Mouse (Mus musculus) forebrain, embryonic 10.5 days (tissue): ENCODE results near the gene Ipmk. TPM values are rescaled to one million over a fixed set of nuclear protein-coding genes. Genes with fewer than 3 reads are reported as not detected.
"Not testable (repeated sequence)": the region's sequence is repeated elsewhere in the genome, so short reads cannot be mapped to it uniquely, and the experiment has no call there.

Experiments used
- DNase-seq: peaks from one replicate; pipeline ENCODE4 v3.0.0-alpha.2; 2017; ENCODE audit warnings: low spot score; ENCODE audit errors: extremely low spot score
- H3K27ac ChIP-seq: fragments of 300-500 bp; sonication (generic); 2 replicates; pipeline ENCODE4 v1.5.1; 2016; ENCODE audit warnings: mild to moderate bottlenecking
- H3K27me3 ChIP-seq: fragments of 300-500 bp; sonication (generic); 2 replicates; pipeline ENCODE4 v1.6.1; 2016; ENCODE audit warnings: mild to moderate bottlenecking; ENCODE audit not compliant: poor library complexity, severe bottlenecking
- H3K36me3 ChIP-seq: fragments of 300-500 bp; sonication (generic); replicated peaks from 2 replicates; pipeline ENCODE4 v1.6.1; 2016; ENCODE audit warnings: mild to moderate bottlenecking, moderate library complexity
- H3K4me1 ChIP-seq: fragments of 300-500 bp; sonication (generic); 2 replicates; pipeline ENCODE4 v1.6.1; 2016
- H3K4me3 ChIP-seq: fragments of 300-500 bp; sonication (generic); 2 replicates; pipeline ENCODE4 v1.5.1; 2016; ENCODE audit warnings: mild to moderate bottlenecking, moderate library complexity
- H3K9me3 ChIP-seq: fragments of 300-500 bp; sonication (generic); 2 replicates; pipeline ENCODE4 v1.6.1; 2016; ENCODE audit warnings: mild to moderate bottlenecking, moderate library complexity
- WGBS: fragments of 180-500 bp; shearing (Covaris S2); methylation state at CpG from one replicate; pipeline ENCODE4 v1.1.7; 2016; 5-methylcytosine and 5-hydroxymethylcytosine counted together
- polyA plus RNA-seq: library from polyadenylated mRNA; unstranded; fragments of >200 nt; fragmentation: Nextera tagmentation; extraction: Ambion mirVana; gene quantifications from 2 replicates; pipeline ENCODE4 v1.2.1, GENCODE M21; 2016

Gene Ipmk
- polyA plus RNA-seq, 1 experiment from 2014 or later: 21.1 TPM

DNA sequence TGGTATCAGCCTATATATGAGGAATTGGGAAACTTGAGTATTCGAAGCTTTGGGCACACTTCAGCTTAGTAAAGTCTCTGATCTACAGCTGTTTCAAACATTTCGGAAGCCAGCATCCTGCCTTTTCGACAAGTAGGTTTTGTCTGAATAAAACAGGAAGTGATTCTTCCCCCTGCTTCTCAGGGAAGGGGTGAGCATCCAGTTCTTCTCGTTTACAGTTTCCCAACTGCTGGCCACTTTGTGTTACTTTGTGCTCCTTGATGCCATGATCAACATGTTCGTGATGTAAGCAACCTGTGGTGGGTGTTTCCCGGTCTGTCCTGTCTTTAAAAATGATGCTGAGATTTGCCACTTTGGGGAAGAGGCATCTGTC is 36.0 kb downstream of the Ipmk start:
- not testable (repeated sequence) for H3K4me3 ChIP-seq, H3K4me1 ChIP-seq, H3K27ac ChIP-seq, H3K9me3 ChIP-seq, DNase-seq, H3K27me3 ChIP-seq
- 90% methylated on average over 6 of the region's 6 CpGs for WGBS
- H3K36me3 ChIP-seq: peaks cover 42% of the 10 kb centered on the region

GRCm38 (mm10) chr10:71384159-71385044 is 36.8 kb downstream of the Ipmk start:
- Histone ChIP-seq H3K9me3 (no peaks in the 10 kb centered on the region), H3K36me3 (peaks cover 33% of the 10 kb centered on the region), H3K27ac (no peak overlapping the region), H3K4me3 (no peak overlapping the region), H3K27me3 (no peaks in the 10 kb centered on the region), H3K4me1 (peaks cover 5% of the 10 kb centered on the region)
- no peak for DNase-seq
- 81% methylated on average over 19 of the region's 19 CpGs for WGBS

DNA sequence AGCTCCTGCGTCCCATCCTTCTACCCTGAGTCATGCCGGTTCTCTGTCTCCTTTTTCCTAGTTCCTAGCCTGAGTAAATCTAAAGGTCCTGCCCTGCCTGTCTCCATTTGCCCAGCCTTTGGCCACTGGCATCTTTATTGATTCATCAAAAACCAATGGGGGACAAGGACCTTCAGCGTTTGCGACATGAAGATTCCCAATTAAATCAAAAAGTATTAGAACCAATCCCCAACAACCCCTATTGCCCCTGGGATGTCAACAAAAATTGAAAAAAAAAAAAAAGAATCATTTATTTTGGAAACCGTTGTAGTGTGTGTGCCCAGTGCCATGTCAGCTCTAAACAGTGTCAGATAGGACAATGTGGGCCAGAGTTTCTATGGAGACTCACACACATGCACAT is 41.7 kb downstream of the Ipmk start:
- Histone ChIP-seq H3K4me3 (no peak overlapping the region), H3K9me3 (no peaks in the 10 kb centered on the region; the same call in 1 of the 2 replicates), H3K4me1 (peaks cover 3% of the 10 kb centered on the region), H3K27me3 (no peaks in the 10 kb centered on the region), H3K36me3 (0 out of 2 replicates have a peak, but pooled peaks cover 5% of the 10 kb centered on the region), H3K27ac (no peak overlapping the region)
- WGBS: 91% methylated on average over 5 of the region's 5 CpGs
- no peak for DNase-seq

GRCm38 (mm10) chr10:71398383-71399145 is 51.0 kb downstream of the Ipmk start:
- Histone ChIP-seq H3K36me3 (no peaks in the 10 kb centered on the region), H3K4me1 (no peaks in the 10 kb centered on the region), H3K27ac (no peak overlapping the region), H3K4me3 (no peak overlapping the region), H3K27me3 (no peaks in the 10 kb centered on the region), H3K9me3 (no peaks in the 10 kb centered on the region; the same call in 1 of the 2 replicates)
- 87% methylated on average over 10 of the region's 10 CpGs for WGBS
- no peak for DNase-seq

DNA sequence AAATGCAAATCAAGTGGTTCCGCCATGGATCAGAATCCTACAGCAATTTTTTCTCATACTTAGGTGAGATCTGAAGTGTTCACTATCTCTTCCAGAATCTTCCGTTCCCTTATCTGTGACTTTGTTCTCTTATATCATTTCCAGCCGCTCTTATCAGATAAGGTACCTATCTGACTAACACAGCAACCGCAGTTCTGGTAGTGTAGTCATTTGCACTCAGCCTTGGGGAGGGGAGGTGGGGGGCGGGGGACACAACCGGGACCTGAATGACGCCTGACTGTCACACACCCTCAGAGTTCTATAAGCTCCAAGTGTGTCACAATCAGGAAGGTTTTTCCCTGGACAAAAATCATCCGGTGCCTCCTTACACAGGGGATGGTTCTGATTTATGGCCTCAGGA is 51.8 kb downstream of the Ipmk start:
- no peak for DNase-seq
- Histone ChIP-seq H3K27me3 (no peaks in the 10 kb centered on the region), H3K4me3 (no peak overlapping the region), H3K4me1 (no peaks in the 10 kb centered on the region), H3K27ac (no peak overlapping the region), H3K36me3 (no peaks in the 10 kb centered on the region), H3K9me3 (no peaks in the 10 kb centered on the region)
- WGBS: 85% methylated on average over 8 of the region's 8 CpGs

DNA sequence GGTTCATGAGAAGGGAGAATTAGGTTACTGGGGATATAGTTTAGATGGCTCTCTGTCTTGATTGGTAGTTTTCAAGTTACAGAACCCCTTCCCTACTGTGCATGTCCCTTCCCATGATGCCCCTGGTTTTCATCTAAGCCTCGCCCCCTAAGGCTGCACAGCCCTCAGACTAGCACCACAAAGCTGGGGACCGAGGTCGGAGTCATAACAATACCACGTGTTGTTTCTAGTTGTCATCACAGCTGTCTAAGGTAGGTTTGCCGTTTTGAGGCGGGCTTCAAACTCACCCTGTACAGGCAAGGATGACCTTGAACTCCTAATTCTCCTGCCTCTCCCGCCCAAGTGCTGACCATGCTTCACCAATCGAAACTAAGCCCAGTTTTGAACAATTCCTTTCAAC is 52.4 kb downstream of the Ipmk start:
- no peaks in the 10 kb centered on the region for H3K27me3 ChIP-seq
- H3K9me3 ChIP-seq: no peaks in the 10 kb centered on the region
- whole genome bisulfite sequencing: 84% methylated on average over 8 of the region's 8 CpGs
- DNase-seq: no peak
- H3K27ac ChIP-seq: no peak overlapping the region
- no peaks in the 10 kb centered on the region for H3K36me3 ChIP-seq
- no peaks in the 10 kb centered on the region for H3K4me1 ChIP-seq
- H3K4me3 ChIP-seq: no peak overlapping the region

DNA sequence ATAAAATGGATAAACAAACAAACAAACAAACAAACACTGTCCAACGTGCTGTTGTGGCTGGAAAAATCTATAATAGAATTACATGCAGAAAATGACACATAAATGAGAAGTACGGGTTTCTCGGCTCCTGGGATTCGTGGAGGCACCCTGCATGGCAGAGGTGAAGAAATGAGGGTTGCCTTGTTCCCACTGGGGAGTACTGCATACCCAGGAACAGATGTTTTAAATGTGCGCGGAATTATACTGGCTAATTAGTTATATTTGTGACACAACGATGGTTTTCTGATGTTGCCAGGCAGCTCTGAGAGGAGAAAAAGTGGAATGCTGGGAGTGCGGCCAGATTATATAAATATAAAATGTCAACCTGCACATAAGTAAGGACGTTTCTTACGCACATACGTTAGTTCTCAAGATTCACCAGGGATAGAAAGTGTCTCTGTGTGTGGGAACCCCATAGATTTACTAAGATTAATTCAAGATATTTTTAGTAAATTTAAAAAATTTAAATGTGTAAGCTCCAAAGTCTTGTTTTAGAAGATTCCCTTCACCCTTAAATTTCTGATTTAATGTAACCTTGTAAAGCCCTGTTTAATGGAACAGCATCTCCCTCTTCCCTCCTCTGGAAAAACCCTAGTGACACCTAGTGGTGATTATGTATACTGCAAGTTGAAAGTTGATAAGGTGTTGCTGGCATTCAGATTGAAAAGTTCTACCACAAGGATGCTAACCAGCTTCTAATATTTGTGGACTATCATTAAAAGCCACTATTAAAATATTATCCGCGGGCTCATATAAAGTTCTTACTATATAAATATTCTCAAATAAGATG is 53.5 kb downstream of the Ipmk start:
- H3K9me3 ChIP-seq: no peaks in the 10 kb centered on the region
- WGBS: 72% methylated on average over 13 of the region's 13 CpGs
- H3K36me3 ChIP-seq: no peaks in the 10 kb centered on the region
- no peak overlapping the region for H3K27ac ChIP-seq
- no peak overlapping the region for H3K4me3 ChIP-seq
- no peaks in the 10 kb centered on the region for H3K4me1 ChIP-seq
- no peak for DNase-seq
- no peaks in the 10 kb centered on the region for H3K27me3 ChIP-seq

GRCm38 (mm10) chr10:71403638-71404037 is 56.1 kb downstream of the Ipmk start:
- WGBS: 69% methylated on average over 3 of the region's 3 CpGs
- no peak overlapping the region for H3K4me3 ChIP-seq
- no peaks in the 10 kb centered on the region for H3K9me3 ChIP-seq
- DNase-seq: no peak
- H3K4me1 ChIP-seq: no peaks in the 10 kb centered on the region
- no peaks in the 10 kb centered on the region for H3K36me3 ChIP-seq
- H3K27ac ChIP-seq: no peak overlapping the region
- H3K27me3 ChIP-seq: no peaks in the 10 kb centered on the region

DNA sequence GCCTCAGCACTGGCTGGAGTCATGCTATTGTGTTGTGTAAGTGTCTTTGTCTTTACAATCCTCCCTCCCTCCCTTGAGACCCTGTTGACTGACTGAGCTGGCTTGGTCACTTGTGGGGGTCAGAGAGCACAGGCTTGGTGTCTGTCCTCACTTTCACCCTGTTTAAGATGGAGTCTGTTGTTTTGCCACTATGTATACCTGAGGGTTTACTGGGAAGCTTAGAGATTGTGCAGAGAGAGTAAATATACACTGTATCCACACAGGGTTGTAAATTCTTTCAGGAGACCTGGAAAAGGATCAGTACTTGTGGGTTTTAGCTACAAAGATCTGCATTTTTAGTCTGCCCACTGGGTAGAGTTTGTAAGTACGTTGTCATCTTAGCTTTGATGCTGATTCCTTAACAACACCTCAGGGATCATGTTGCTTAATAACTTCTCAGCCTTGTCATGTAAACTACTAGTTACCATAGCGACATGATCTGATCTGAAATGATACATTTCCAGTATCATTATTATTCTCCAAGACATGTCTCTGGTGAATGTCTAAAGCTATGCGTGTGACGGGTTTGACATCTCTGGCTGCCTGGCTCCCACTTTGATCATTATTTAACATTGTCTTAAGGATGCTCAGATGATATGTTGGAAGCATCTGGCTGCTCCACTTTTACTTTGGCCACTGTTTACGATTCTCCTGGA is 58.1 kb downstream of the Ipmk start:
- WGBS: 88% methylated on average over 5 of the region's 5 CpGs

DNA sequence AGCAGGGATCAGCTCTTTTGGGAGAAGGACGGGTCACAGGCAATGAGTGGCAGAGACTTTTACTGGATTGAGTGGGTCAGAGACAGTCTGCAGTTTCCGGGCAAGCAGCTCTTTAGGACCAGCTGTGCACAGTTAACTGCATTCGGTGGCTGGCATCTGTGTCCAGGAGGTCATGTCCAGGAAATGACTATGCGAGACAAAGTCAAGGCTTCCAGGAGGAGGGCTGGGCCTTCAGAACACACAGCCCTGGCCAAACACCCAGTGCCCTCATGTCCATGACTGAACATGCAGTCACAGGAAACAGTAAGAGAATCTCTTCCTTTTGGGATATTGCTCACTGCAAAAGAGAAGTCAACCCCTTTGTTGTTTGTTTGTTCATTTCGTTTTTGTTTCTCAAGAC is 62.4 kb downstream of the Ipmk start:
- DNase-seq: no peak
- Histone ChIP-seq H3K4me3 (no peak overlapping the region), H3K9me3 (no peaks in the 10 kb centered on the region), H3K27me3 (no peaks in the 10 kb centered on the region), H3K4me1 (no peaks in the 10 kb centered on the region), H3K36me3 (no peaks in the 10 kb centered on the region), H3K27ac (no peak overlapping the region)
- WGBS: 84% methylated on average over 5 of the region's 5 CpGs

More for the DNA sequence above, 58.1 kb downstream of the Ipmk start:
- Histone ChIP-seq H3K36me3 (no peaks in the 10 kb centered on the region), H3K9me3 (no peaks in the 10 kb centered on the region), H3K4me3 (no peak overlapping the region), H3K4me1 (no peaks in the 10 kb centered on the region), H3K27ac (no peak overlapping the region), H3K27me3 (no peaks in the 10 kb centered on the region)
- no peak for DNase-seq

GRCm38 (mm10) chr10:71413401-71413800 is 65.8 kb downstream of the Ipmk start:
- H3K36me3 ChIP-seq: no peaks in the 10 kb centered on the region
- no peak overlapping the region for H3K4me3 ChIP-seq
- H3K4me1 ChIP-seq: no peaks in the 10 kb centered on the region
- H3K27me3 ChIP-seq: no peaks in the 10 kb centered on the region
- no peak overlapping the region for H3K27ac ChIP-seq
- no peak for DNase-seq
- H3K9me3 ChIP-seq: no peaks in the 10 kb centered on the region
- 90% methylated on average over 12 of the region's 12 CpGs for WGBS

GRCm38 (mm10) chr10:71421531-71421930 is 74.0 kb downstream of the Ipmk start:
- Histone ChIP-seq H3K9me3 (no peaks in the 10 kb centered on the region), H3K4me3 (no peak overlapping the region)

More at GRCm38 (mm10) chr10:71421531-71421930, 74.0 kb downstream of the Ipmk start:
- DNase-seq: no peak
- H3K27me3 ChIP-seq: no peaks in the 10 kb centered on the region
- 61% methylated on average over 5 of the region's 5 CpGs for WGBS
- no peaks in the 10 kb centered on the region for H3K4me1 ChIP-seq
- no peak overlapping the region for H3K27ac ChIP-seq
- no peaks in the 10 kb centered on the region for H3K36me3 ChIP-seq
